Mouse (Mus musculus): ENCODE measurements around the gene Mprip. TPM values are rescaled to one million over a fixed set of nuclear protein-coding genes. Genes with fewer than 3 reads are reported as not detected.
A peak's percentile ranks its signal among the peaks of the same experiment; 100 is the strongest.

Mprip gene
- polyA plus RNA-seq, 1 experiment from 2014 or later, result 24.6 TPM

DNA sequence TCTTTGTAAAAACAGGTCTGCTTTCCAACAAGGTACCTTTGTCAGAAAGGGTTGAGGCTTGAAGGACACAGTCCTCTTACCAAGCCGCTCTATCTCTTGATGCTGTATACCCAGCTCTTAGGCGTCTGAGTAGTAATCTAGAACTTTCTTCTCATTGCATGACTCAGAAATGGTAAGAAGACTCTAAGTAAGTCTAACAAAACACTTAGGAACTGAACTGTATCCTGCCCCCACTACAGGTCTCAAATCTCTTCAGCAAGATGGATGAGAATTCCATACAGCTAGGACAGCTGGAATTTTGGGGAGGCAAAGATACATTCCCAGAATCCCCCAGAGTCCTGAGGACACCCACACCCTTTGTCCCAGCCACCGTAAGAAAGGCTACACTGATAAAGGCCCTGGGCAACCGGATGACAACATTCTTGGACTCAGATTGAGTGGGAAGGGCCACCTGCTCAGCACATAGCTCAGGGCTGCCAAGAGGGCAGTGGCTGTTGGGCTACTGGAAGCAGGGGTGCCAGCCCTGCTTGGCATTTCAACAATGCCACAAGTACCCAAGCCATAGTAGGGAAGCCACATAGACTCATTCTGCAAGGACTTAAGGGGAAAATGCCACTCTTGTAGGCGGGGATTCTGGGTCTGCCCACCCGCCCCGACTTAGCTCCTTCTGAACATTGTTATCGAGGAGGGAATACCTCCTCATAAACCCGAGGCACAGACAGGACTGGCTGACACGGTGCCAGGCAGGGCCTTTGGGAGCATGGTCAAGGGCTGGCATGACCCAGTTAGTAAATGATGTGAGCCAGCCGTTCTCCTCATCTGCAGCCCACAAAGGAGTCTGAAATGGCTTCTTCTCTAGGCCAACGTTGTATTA, 25.0 kb upstream of the Mprip start:
- Histone ChIP-seq H3K4me3 (no peak overlapping the region), H3K27me3 (ENCODE audit: low read depth, poor library complexity, severe bottlenecking) (no peaks in the 10 kb centered on the region), H3K4me1 (no peaks in the 10 kb centered on the region), H3K9me3 (replicated peaks) (no peaks in the 10 kb centered on the region), H3K36me3 (no peaks in the 10 kb centered on the region), H3K27ac (replicated peaks) (no peak overlapping the region)
- WGBS, result 84% methylated on average over 12 of the region's 12 CpGs
- no peak for DNase-seq (ENCODE audit: low spot score)

DNA sequence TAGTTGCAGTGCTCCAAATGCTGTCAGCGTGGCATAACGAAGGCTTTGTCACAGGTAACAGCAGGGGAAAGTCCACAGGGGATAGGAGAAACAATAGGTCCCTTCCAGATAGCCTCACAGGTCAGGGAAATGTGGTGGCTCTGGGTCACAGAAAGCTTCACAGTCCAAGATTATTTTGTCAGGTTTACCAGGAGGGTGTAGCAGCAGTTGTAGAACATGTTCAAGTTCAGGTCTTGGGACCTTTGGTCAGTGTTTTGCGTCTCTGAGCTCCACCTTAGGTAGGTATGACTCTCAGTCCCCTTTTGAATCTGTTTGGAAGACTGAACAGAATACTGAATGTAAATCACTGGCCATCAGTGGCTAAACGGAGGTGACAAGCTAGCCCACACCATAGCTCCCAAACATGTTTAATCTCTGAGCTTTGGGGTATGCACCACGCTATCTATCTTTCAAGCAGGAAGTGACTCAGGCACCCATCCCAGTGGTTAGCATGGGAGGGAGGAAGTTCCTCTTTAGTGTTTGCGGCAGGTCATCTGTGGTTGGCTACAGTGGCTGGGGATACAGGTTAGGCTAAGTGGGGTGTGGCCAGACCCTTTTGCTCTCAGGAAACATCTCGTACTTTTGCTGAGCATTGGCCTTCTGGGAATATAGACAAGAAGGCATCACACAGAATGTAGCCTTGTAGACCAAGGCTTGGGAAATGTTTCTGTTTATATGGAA, 24.2 kb upstream of the Mprip start:
- no peaks in the 10 kb centered on the region for H3K9me3 ChIP-seq (replicated peaks)
- no peaks in the 10 kb centered on the region for H3K36me3 ChIP-seq
- DNase-seq (ENCODE audit: low spot score), result no peak
- WGBS, result 82% methylated on average over 7 of the region's 7 CpGs
- no peak overlapping the region for H3K27ac ChIP-seq (replicated peaks)
- no peaks in the 10 kb centered on the region for H3K4me1 ChIP-seq
- H3K27me3 ChIP-seq (ENCODE audit: low read depth, poor library complexity, severe bottlenecking), result no peaks in the 10 kb centered on the region
- H3K4me3 ChIP-seq, result no peak overlapping the region

DNA sequence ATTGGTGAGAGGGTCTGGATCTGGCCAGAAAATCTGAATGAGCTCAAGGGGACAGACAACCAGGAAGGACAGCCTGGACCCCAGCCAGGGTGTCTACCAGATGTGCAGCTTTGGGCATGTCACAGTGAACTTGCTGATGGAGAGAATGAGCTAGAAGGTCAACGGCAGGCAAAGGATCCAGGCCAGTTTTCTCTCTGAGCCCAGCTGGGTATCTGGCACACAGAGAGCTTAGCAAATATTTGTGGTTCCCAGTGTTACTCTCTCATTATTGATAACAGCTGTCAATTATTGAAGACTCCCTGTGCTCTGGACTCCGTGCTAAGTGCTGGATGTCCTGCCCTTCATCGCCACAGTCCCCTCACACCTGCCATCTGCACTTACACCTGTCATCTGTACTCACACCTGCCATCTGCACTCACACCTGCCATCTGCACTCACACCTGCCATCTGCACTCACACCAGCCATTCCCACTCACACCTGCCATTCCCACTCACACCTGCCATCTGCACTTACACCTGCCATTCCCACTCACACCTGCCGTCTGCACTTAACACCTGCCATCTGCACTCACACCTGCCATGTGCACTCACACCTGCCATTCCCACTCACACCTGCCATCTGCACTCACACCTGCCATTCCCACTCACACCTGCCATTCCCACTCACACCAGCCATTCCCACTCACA, 21.0 kb upstream of the Mprip start:
- Histone ChIP-seq H3K27me3 (ENCODE audit: low read depth, poor library complexity, severe bottlenecking) (no peaks in the 10 kb centered on the region), H3K27ac (replicated peaks) (no peak overlapping the region), H3K4me1 (no peaks in the 10 kb centered on the region), H3K4me3 (no peak overlapping the region), H3K36me3 (no peaks in the 10 kb centered on the region), H3K9me3 (replicated peaks) (no peaks in the 10 kb centered on the region)
- 90% methylated on average over 4 of the region's 4 CpGs for WGBS
- no peak for DNase-seq (ENCODE audit: low spot score)

DNA sequence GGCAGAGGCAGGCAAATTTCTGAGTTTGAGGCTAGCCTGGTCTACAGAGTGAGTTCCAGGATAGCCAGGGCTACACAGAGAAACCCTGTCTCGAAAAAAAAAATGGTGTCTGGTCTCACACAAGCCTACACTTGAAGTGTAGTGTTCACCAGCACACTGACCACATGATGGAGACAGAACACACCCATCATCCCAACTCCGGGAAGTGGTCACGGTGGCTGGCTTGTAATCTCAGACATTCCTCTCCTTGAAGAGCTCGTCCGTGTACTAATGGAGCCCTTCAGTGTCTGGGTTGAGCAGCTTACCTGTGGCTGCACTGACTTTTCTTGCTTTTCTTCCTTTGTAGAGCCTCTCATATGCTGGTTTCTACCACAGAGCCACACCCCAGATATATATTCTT, 19.9 kb upstream of the Mprip start:
- 86% methylated on average over 5 of the region's 5 CpGs for WGBS
- no peak for DNase-seq (ENCODE audit: low spot score)

DNA sequence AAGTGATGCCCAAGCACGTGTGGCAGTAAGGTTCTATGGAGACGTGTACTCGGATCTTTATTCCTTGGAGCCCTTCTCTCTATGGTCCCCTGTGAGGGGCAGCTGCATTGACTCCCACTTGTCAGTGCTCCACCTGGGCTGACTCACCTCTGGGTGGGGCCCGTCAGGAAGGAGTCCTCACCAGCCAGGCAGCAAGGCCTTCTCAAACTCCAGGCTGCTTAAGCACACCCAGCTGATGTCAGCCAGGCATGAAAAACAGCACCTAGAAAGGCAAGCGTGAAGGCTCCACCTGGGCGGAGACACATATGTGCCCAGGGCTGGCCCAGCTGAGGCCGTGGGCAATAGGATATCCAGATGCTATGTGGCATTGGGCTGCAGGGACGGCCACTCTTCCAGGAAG, 18.7 kb upstream of the Mprip start:
- H3K36me3 ChIP-seq, result no peaks in the 10 kb centered on the region
- H3K9me3 ChIP-seq (replicated peaks), result no peaks in the 10 kb centered on the region
- no peak overlapping the region for H3K4me3 ChIP-seq
- no peak overlapping the region for H3K27ac ChIP-seq (replicated peaks)
- WGBS, result 93% methylated on average over 8 of the region's 8 CpGs
- DNase-seq (ENCODE audit: low spot score), result no peak
- H3K4me1 ChIP-seq, result no peaks in the 10 kb centered on the region
- no peaks in the 10 kb centered on the region for H3K27me3 ChIP-seq (ENCODE audit: low read depth, poor library complexity, severe bottlenecking)

More for the DNA sequence above, 19.9 kb upstream of the Mprip start:
- Histone ChIP-seq H3K4me1 (no peaks in the 10 kb centered on the region), H3K9me3 (replicated peaks) (no peaks in the 10 kb centered on the region), H3K36me3 (no peaks in the 10 kb centered on the region), H3K4me3 (no peak overlapping the region), H3K27me3 (ENCODE audit: low read depth, poor library complexity, severe bottlenecking) (no peaks in the 10 kb centered on the region), H3K27ac (replicated peaks) (no peak overlapping the region)

DNA sequence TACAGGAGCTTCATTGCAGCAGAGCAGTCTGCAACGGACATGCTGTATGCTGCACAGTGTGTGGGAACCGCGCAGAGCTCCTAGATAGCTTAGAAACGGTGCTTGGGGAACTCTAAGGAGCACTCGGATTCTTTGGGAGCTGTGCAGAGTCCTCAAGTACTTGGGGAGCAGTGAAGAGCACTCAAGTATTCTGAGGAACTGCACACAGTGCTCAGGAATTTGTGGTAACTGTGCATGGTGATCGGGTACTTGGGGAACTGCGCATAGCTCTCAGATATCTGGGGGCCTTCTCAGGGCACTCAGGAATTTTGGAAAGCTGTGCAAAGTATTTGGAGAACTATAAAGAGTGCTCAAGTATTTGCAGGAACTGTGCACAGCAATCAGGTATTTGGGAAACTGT, 16.1 kb upstream of the Mprip start:
- Histone ChIP-seq H3K27ac (replicated peaks) (no peak overlapping the region), H3K36me3 (no peaks in the 10 kb centered on the region), H3K4me3 (no peak overlapping the region), H3K27me3 (ENCODE audit: low read depth, poor library complexity, severe bottlenecking) (no peaks in the 10 kb centered on the region), H3K9me3 (replicated peaks) (no peaks in the 10 kb centered on the region), H3K4me1 (no peaks in the 10 kb centered on the region)
- no peak for DNase-seq (ENCODE audit: low spot score)
- WGBS, result 68% methylated on average over 7 of the region's 7 CpGs

DNA sequence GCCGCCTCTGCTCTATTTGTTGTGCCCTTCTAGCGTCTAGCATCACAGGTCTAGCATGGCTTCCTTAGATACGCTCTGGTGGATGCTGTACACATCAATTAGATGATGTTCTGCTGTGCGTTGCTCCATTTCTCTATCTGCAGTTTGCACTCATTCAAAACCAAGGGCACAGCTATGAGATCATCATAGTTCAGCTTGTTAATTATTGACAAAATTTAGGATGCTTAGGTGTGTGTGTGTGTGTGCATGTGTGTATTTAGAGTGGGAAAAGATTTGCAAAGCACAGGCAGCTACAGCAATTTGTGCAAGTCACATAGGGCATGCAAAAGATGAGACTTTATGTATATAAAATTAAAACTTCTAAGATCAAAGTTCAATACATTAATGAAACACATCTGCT, 12.0 kb upstream of the Mprip start:
- WGBS, result 78% methylated on average over 4 of the region's 4 CpGs
- H3K4me1 ChIP-seq, result no peaks in the 10 kb centered on the region
- no peaks in the 10 kb centered on the region for H3K9me3 ChIP-seq (replicated peaks)
- no peaks in the 10 kb centered on the region for H3K27me3 ChIP-seq (ENCODE audit: low read depth, poor library complexity, severe bottlenecking)
- no peaks in the 10 kb centered on the region for H3K36me3 ChIP-seq
- no peak overlapping the region for H3K27ac ChIP-seq (replicated peaks)
- no peak overlapping the region for H3K4me3 ChIP-seq
- DNase-seq (ENCODE audit: low spot score), result no peak

DNA sequence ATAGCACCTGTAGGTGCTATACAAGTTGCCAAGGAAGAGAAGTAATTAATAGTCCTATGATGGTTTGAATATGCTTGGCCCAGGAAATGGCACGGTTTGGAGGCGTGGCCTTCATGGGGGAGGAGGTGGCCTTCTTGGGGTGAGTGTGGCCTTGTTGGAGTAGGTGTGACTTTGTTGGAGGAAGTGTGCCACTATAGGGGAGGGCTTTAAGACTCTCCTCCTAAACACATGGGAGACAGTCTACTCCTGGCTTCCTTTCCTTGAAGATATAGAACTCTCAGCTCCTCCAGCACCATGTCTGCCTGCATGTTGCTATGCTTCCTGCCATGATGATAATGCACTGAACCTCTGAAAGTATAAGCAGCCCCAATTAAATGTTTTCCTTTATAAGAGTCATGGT, 8.1 kb upstream of the Mprip start:
- no peaks in the 10 kb centered on the region for H3K27me3 ChIP-seq (ENCODE audit: low read depth, poor library complexity, severe bottlenecking)
- no peak for DNase-seq (ENCODE audit: low spot score)
- H3K4me3 ChIP-seq, result no peak overlapping the region
- 0 out of 2 replicates have a peak, but pooled peaks cover 2% of the 10 kb centered on the region for H3K4me1 ChIP-seq
- H3K9me3 ChIP-seq (replicated peaks), result no peaks in the 10 kb centered on the region
- no peaks in the 10 kb centered on the region for H3K36me3 ChIP-seq
- WGBS, result 82% methylated on average over 2 of the region's 2 CpGs
- no peak overlapping the region for H3K27ac ChIP-seq (replicated peaks)

DNA sequence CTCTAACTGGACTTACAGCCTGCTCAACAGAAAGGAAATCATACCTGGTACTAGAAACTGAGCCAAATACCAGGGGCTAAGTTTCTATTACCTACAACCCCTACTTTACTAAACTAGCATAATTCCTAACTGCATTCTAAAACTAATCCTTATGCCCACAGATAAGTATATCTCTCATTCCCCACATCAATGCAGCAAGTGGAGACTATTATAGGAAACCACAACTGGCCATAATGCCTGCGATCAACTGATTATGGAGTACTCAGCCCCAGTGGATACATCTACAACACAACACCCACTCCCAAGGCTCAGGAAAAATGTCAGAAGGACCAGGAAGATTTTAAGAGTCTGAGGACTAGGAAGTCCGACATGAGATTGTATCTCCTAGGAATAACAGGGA, 7.6 kb upstream of the Mprip start:
- DNase-seq (ENCODE audit: low spot score), result no peak
- Histone ChIP-seq H3K4me1 (0 out of 2 replicates have a peak, but pooled peaks cover 2% of the 10 kb centered on the region), H3K27ac (replicated peaks) (no peak overlapping the region), H3K36me3 (no peaks in the 10 kb centered on the region), H3K27me3 (ENCODE audit: low read depth, poor library complexity, severe bottlenecking) (no peaks in the 10 kb centered on the region), H3K4me3 (no peak overlapping the region), H3K9me3 (replicated peaks) (no peaks in the 10 kb centered on the region)
- 92% methylated on average over 2 of the region's 2 CpGs for WGBS

DNA sequence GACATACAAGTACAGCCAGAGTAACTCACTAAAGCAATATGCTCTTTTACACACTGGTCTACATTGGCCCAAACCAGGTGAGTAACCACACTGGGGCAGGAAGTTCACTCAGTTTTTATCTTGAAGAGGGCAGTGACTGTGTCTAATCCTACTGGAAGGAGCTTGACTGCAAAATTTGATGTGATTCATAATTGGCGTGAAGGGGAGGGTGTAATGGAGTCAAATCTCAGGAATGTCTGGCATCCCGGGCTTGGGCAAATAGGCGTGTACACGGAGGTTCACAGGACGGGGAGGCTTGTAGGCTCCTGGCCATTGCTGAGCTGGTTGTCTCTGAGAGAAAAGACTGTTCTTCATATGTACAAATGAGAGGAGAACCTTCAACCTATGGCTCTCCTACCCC, 5.8 kb upstream of the Mprip start:
- Histone ChIP-seq H3K27me3 (ENCODE audit: low read depth, poor library complexity, severe bottlenecking) (peaks cover 7% of the 10 kb centered on the region), H3K27ac (replicated peaks) (no peak overlapping the region), H3K4me1 (0 out of 2 replicates have a peak, but pooled peaks cover 2% of the 10 kb centered on the region), H3K36me3 (no peaks in the 10 kb centered on the region), H3K4me3 (no peak overlapping the region), H3K9me3 (replicated peaks) (no peaks in the 10 kb centered on the region)
- 77% methylated on average over 5 of the region's 5 CpGs for WGBS
- DNase-seq (ENCODE audit: low spot score), result no peak

DNA sequence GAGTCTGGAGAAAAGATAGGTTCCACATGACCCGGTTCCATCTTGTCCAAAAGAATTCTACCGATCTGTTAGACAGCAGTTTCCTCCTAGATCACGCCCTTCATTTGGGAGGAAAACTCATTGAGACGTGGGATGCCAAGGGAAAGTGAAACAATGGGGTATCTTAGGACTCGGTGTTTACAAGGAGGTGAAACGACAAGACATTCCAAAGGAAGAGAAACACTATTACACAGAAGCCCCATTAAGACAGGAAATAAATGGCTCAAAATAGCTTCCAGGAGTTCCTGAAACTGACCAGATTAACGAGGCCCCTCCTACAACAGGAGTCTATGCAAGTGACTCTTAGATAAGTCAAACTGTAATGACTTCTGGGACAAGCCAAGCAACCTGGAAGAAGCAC, 5.1 kb upstream of the Mprip start:
- Histone ChIP-seq H3K4me3 (no peak overlapping the region), H3K36me3 (no peaks in the 10 kb centered on the region), H3K27me3 (ENCODE audit: low read depth, poor library complexity, severe bottlenecking) (peaks cover 14% of the 10 kb centered on the region), H3K9me3 (replicated peaks) (no peaks in the 10 kb centered on the region), H3K4me1 (0 out of 2 replicates have a peak, but pooled peaks cover 2% of the 10 kb centered on the region), H3K27ac (replicated peaks) (no peak overlapping the region)
- DNase-seq (ENCODE audit: low spot score), result no peak
- 80% methylated on average over 7 of the region's 7 CpGs for WGBS

DNA sequence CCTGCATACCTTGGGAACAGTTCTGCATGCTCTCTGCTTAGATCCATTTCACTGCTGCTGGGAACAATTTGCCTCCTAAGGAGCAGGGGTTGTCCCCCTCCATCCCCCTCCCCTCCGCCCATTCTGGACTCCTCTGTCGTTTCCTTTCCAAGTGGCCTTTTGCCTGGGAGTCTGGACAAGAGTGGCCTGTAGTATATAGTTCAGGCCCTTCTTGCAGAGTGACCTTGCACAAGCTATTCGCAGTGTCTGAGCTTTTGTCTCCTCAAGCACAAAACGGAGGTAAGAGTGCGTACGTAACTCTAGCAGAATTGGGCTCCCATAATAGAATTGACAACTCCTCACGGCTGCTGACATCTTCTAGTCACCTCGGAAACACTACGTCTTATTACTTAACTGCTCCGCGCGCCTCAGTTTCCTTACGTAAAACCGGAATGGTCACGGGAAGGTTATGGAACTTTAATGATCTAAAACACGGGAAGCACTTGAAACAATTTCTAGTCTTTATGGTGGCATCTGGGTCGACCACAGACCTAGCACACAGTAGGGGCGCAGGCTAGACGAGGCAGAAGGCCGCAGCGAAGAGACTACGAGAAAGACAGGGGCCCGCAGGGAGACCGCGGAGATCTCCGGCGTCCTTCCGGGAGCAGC, 620 bp downstream of the Mprip start:
- H3K4me3 ChIP-seq, result peak overlapping the region; percentile 78
- DNase-seq (ENCODE audit: low spot score), result peak; percentile 36
- H3K27me3 ChIP-seq (ENCODE audit: low read depth, poor library complexity, severe bottlenecking), result peaks cover 20% of the 10 kb centered on the region
- no peaks in the 10 kb centered on the region for H3K9me3 ChIP-seq (replicated peaks)
- peak overlapping the region; percentile 89 for H3K27ac ChIP-seq (replicated peaks)
- H3K36me3 ChIP-seq, result peaks cover 2% of the 10 kb centered on the region
- under 1% methylated on average over 28 of the region's 28 CpGs for WGBS
- H3K4me1 ChIP-seq, result peaks cover 36% of the 10 kb centered on the region

Data from midbrain, embryonic 10.5 days (tissue).